Mouse (Mus musculus) R1 (cell line): ENCODE results near the gene Arl15.

Source experiments
- DNase-seq: peaks from one replicate; pipeline ENCODE4 v3.0.0-alpha.2; 2018; ENCODE audit warnings: low read depth, low spot score

Arl15 gene

DNA sequence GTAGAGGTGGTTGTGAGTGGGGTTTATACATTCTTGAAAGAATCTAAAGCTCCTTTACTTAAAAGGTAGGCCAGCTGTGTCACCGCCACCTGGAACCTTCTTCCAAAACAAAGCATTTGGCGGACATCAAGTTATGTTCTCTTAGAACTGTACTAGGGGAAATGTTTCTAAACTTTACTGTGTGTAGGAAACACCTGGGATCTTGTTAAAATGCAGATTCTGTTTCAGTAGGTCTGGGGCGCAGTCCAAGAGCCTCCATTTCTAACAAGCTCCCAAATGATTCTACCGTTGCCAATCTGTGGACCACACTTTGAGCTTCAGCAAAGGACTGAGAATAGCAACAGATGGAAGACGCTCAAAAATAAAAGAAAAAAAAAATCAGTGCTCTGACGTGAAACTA is 405.4 kb downstream of the Arl15 start:
- DNase-seq, result no peak

DNA sequence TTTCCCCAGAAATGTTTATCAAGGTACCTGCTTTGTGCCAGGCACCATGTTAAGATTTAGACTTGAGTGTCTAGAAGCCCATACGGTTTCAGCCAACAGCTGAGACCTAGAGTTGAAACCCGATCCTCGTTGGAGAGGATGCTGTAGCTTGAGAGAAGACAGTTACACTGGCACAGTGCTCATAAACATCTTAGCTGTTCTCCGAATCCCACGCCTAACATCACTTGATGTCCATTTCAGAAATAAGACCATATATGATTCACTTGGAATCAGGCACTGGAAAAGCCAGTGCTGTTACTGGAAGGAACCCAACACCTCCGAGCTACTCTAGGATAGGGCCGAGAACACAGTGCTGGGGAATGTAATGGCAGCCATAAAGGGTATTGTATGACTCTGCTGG is 406.2 kb downstream of the Arl15 start:
- DNase-seq, result no peak

DNA sequence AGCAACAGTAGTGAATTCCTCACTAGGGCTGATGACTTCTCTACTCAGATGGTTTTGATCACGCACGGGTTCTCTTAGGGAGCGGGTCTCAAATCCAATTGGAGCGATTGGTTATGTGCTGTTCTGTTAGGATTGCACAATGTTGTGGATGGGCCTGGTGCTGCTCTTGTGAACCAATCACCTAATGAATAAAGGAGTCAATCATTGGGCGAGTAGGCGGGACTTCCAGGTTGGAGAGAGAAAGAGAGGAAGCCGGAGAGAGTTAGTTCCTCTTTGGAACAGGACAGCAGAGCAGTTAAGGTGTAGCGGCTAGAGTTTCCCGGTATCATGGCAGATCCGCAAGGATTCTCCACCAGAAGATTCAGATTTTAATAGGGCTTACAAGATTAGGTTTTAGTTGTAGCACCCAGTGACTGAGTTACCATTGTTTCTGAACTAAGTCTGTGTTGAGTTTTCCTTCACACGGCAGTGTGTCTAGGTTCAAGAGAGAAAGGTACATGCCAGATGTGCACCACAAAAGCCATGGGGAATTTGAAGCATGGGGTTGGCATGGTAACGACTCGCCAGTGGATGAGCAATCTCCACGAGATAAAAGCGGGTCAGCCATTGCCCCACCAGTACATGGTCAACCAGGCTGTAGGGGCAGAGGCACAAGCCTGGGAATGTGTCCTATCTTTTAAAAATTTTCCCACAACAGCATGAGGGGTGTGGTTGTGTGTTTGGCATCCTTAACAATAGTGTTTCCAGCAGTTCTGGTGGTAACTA is 408.7 kb downstream of the Arl15 start:
- peak; percentile 94 for DNase-seq
